In genomic region chr2:22588170-22588541, GRCm38 (mm10) we compare ENCODE assay signal across 8 mouse cellular contexts. TPM values are rescaled to one million over a fixed set of nuclear protein-coding genes. Genes with fewer than 3 reads are reported as not detected.
A peak's percentile ranks its signal among the peaks of the same experiment; 100 is the strongest.
DNase-seq lines count a peak whose midpoint lies in the region; ATAC-seq and TF ChIP-seq lines count a peak whose summit lies in the region.
"Not testable (repeated sequence)": the region's sequence is repeated elsewhere in the genome, so short reads cannot be mapped to it uniquely, and the experiment has no call there.
"Had no signal": no experiment of that assay in that cellular context is flagged by ENCODE, and none has a peak within 500 bp of the region (broad histone marks: within the 10 kb centered on the region; RNA-seq: fewer than 3 reads in every experiment).

No protein-coding gene starts in this region.

- peak; percentile 57 for DNase-seq in NIH3T3 (ENCODE audit: low read depth)
- DNase-seq in lung, postnatal 0 days (ENCODE audit: low spot score); neural tube, embryonic 11.5 days (ENCODE audit: low spot score): not testable (repeated sequence)

- not testable (repeated sequence) for H3K4me1 ChIP-seq in embryonic facial prominence, embryonic 15.5 days; heart, embryonic 11.5 days (ENCODE audit: control insufficient read depth, insufficient read depth, low read length); hindbrain, embryonic 16.5 days (ENCODE audit: control insufficient read depth, insufficient read depth, low read depth, low read length); limb, embryonic 13.5 days; lung, postnatal 0 days (ENCODE audit: insufficient read depth, low read depth, low read length); neural tube, embryonic 11.5 days (ENCODE audit: control insufficient read depth, insufficient read depth, low read length)

- TF ChIP-seq EP300 in lung, postnatal 0 days (IDR thresholded peaks at IDR 0.05): not testable (repeated sequence)

- WGBS in embryonic facial prominence, embryonic 15.5 days: 85% methylated on average over 5 of the region's 5 CpGs
- 76% methylated on average over 5 of the region's 5 CpGs for WGBS in heart, embryonic 11.5 days (ENCODE audit: insufficient replicate concordance)
- WGBS in hindbrain, embryonic 16.5 days: 89% methylated on average over 5 of the region's 5 CpGs
- WGBS in limb, embryonic 13.5 days: 84% methylated on average over 5 of the region's 5 CpGs
- WGBS in lung, postnatal 0 days: 77% methylated on average over 5 of the region's 5 CpGs
- 87% methylated on average over 5 of the region's 5 CpGs for WGBS in neural tube, embryonic 11.5 days

- not testable (repeated sequence) for H3K9me3 ChIP-seq in embryonic facial prominence, embryonic 15.5 days (replicated peaks); heart, embryonic 11.5 days (replicated peaks; ENCODE audit: control insufficient read depth, low read length); hindbrain, embryonic 16.5 days (ENCODE audit: control insufficient read depth, low read length); limb, embryonic 13.5 days; lung, postnatal 0 days (ENCODE audit: low read length); neural tube, embryonic 11.5 days (ENCODE audit: control insufficient read depth, low read length)

- not testable (repeated sequence) for H3K27ac ChIP-seq in embryonic facial prominence, embryonic 15.5 days (replicated peaks); heart, embryonic 11.5 days (ENCODE audit: low read depth, low read length); hindbrain, embryonic 16.5 days (ENCODE audit: low read depth, low read length); limb, embryonic 13.5 days; lung, postnatal 0 days (ENCODE audit: low read length); neural tube, embryonic 11.5 days (ENCODE audit: low read depth, low read length)

- not testable (repeated sequence) for H3K27me3 ChIP-seq in embryonic facial prominence, embryonic 15.5 days; heart, embryonic 11.5 days (ENCODE audit: control insufficient read depth, insufficient read depth, low read length); hindbrain, embryonic 16.5 days (replicated peaks; ENCODE audit: control insufficient read depth, insufficient read depth, low read length); limb, embryonic 13.5 days; lung, postnatal 0 days (replicated peaks; ENCODE audit: insufficient read depth, low read length); neural tube, embryonic 11.5 days (ENCODE audit: control insufficient read depth, insufficient read depth, low read length)

- H3K9ac ChIP-seq in embryonic facial prominence, embryonic 15.5 days; heart, embryonic 11.5 days (ENCODE audit: low read depth, low read length); hindbrain, embryonic 16.5 days (ENCODE audit: low read depth, low read length); limb, embryonic 13.5 days; lung, postnatal 0 days (replicated peaks; ENCODE audit: low read depth); neural tube, embryonic 11.5 days (ENCODE audit: low read length): not testable (repeated sequence)

- not testable (repeated sequence) for H3K4me3 ChIP-seq in embryonic facial prominence, embryonic 15.5 days (replicated peaks); heart, embryonic 11.5 days (ENCODE audit: low read depth, low read length); hindbrain, embryonic 16.5 days (ENCODE audit: low read length); limb, embryonic 13.5 days; lung, postnatal 0 days (ENCODE audit: low read depth, low read length); neural tube, embryonic 11.5 days (ENCODE audit: low read depth, low read length)

- peak; percentile 52 for ATAC-seq in embryonic facial prominence, embryonic 15.5 days (ENCODE audit: insufficient number of reproducible peaks, low FRiP score, low TSS enrichment, low read depth)
- ATAC-seq in heart, embryonic 11.5 days (replicated peaks; ENCODE audit: insufficient number of reproducible peaks, low FRiP score, low TSS enrichment): peak; percentile 52
- peak; percentile 46 for ATAC-seq in hindbrain, embryonic 16.5 days
- peak; percentile 37 for ATAC-seq in limb, embryonic 13.5 days (ENCODE audit: low FRiP score, low read depth)
- ATAC-seq in lung, postnatal 0 days: peak; percentile 37
- ATAC-seq in neural tube, embryonic 11.5 days (ENCODE audit: insufficient read depth, low FRiP score, low TSS enrichment): peak; percentile 48

- H3K36me3 ChIP-seq in embryonic facial prominence, embryonic 15.5 days; heart, embryonic 11.5 days (ENCODE audit: control insufficient read depth, insufficient read depth, low read length); hindbrain, embryonic 16.5 days (ENCODE audit: control insufficient read depth, insufficient read depth, low read length); limb, embryonic 13.5 days; lung, postnatal 0 days (ENCODE audit: insufficient read depth, low read length); neural tube, embryonic 11.5 days (ENCODE audit: control insufficient read depth, insufficient read depth, low read length): not testable (repeated sequence)

- not testable (repeated sequence) for TF ChIP-seq CTCF in lung, postnatal 0 days (IDR thresholded peaks at IDR 0.05)

- H3K4me2 ChIP-seq in embryonic facial prominence, embryonic 15.5 days (replicated peaks); heart, embryonic 11.5 days; hindbrain, embryonic 16.5 days (ENCODE audit: low read length); limb, embryonic 13.5 days (replicated peaks); lung, postnatal 0 days (replicated peaks; ENCODE audit: low read depth, low read length); neural tube, embryonic 11.5 days (ENCODE audit: low read depth): not testable (repeated sequence)

RNA-seq across cellular contexts. Expression of gene Gad2, which starts 33.8 kb away (rescaled TPM):
- polyA plus RNA-seq in embryonic facial prominence, embryonic 15.5 days (2015; fragmentation: Nextera tagmentation; extraction: Ambion mirVana): 0.35 and 0.53 TPM in 2 replicates
- polyA plus RNA-seq in heart, embryonic 11.5 days (2014; fragmentation: Nextera tagmentation; extraction: Ambion mirVana): 0.03 and 0.07 TPM in 2 replicates
- polyA plus RNA-seq in hindbrain, embryonic 16.5 days (2015; fragmentation: Nextera tagmentation; extraction: Ambion mirVana): 41.1 and 42.3 TPM in 2 replicates
- 0.14 and 0.76 TPM in 2 replicates for polyA plus RNA-seq in limb, embryonic 13.5 days (2015; fragmentation: Nextera tagmentation; extraction: Ambion mirVana)
- polyA plus RNA-seq in lung, postnatal 0 days (2015; fragmentation: Nextera tagmentation; extraction: Ambion mirVana): 0.02 TPM in 1 of 2 replicates, not detected in the other
- 9.5 and 11.0 TPM in 2 replicates for polyA plus RNA-seq in neural tube, embryonic 11.5 days (2014; fragmentation: Nextera tagmentation; extraction: Ambion mirVana)
- polyA plus RNA-seq: thymus, adult 2 months had no signal
